Mouse (Mus musculus) midbrain, postnatal 0 days (tissue): ENCODE data around the gene Psip1. TPM values are rescaled to one million over a fixed set of nuclear protein-coding genes. Genes with fewer than 3 reads are reported as not detected.
A peak's percentile ranks its signal among the peaks of the same experiment; 100 is the strongest.
"Not testable (repeated sequence)": the region's sequence is repeated elsewhere in the genome, so short reads cannot be mapped to it uniquely, and the experiment has no call there.

Experiments used
- ATAC-seq: fragments of 200-750 bp; cut with Nextera tagmentation; 2 replicates; pipeline ENCODE4 v1.8.0; 2017; ENCODE audit warnings: moderate number of reproducible peaks, mild to moderate bottlenecking, moderate TSS enrichment, moderate library complexity; ENCODE audit not compliant: low FRiP score
- DNase-seq: peaks from one replicate; pipeline ENCODE4 v3.0.0-alpha.2; 2015; ENCODE audit warnings: low spot score
- H3K27ac ChIP-seq: fragments of 300-500 bp; sonication (generic); 2 replicates; pipeline ENCODE4 v1.5.1; 2014; ENCODE audit warnings: low read depth, mild to moderate bottlenecking, low read length, mixed read lengths
- H3K27me3 ChIP-seq: fragments of 300-500 bp; sonication (generic); 2 replicates; pipeline ENCODE4 v1.6.1; 2014; ENCODE audit warnings: low read length, control low read depth, mixed read lengths; ENCODE audit not compliant: insufficient read depth
- H3K36me3 ChIP-seq: fragments of 300-500 bp; sonication (generic); 2 replicates; pipeline ENCODE4 v1.6.1; 2014; ENCODE audit warnings: low read length, control low read depth, mixed read lengths; ENCODE audit not compliant: insufficient read depth
- H3K4me1 ChIP-seq: fragments of 300-500 bp; sonication (generic); 2 replicates; pipeline ENCODE4 v1.6.1; 2014; ENCODE audit warnings: mild to moderate bottlenecking, control low read depth, antibody characterized with exemption, low read length, mixed read lengths; ENCODE audit not compliant: insufficient read depth
- H3K4me2 ChIP-seq: fragments of 300-500 bp; sonication (generic); 2 replicates; pipeline ENCODE4 v1.6.1; 2014; ENCODE audit warnings: low read depth, mild to moderate bottlenecking, low read length, mixed read lengths; ENCODE audit not compliant: poor library complexity, severe bottlenecking
- H3K4me3 ChIP-seq: fragments of 300-500 bp; sonication (generic); 2 replicates; pipeline ENCODE4 v1.5.1; 2014; ENCODE audit warnings: low read depth, mild to moderate bottlenecking, low read length, moderate library complexity
- H3K9ac ChIP-seq: fragments of 300-500 bp; sonication (generic); replicated peaks from 2 replicates; pipeline ENCODE4 v1.6.1; 2014; ENCODE audit warnings: mild to moderate bottlenecking, low read length, moderate library complexity, mixed read lengths; ENCODE audit not compliant: poor library complexity, severe bottlenecking
- H3K9me3 ChIP-seq: fragments of 300-500 bp; sonication (generic); 2 replicates; pipeline ENCODE4 v1.6.1; 2016; ENCODE audit warnings: low read length, control low read depth
- CTCF ChIP-seq: IDR thresholded peaks from 2 replicates; pipeline ENCODE4 v1.5.1; 2016; ENCODE audit warnings: antibody characterized with exemption, mild to moderate bottlenecking
- WGBS: fragments of 180-500 bp; shearing (Covaris S2); extraction: QIAGEN DNeasy Blood & Tissue Kit; methylation state at CpG from one replicate; pipeline ENCODE4 v1.1.7; 2014; 5-methylcytosine and 5-hydroxymethylcytosine counted together
- polyA plus RNA-seq: library from polyadenylated mRNA; unstranded; fragments of >200 nt; fragmentation: Nextera tagmentation; extraction: Ambion mirVana; gene quantifications from 2 replicates; pipeline ENCODE4 v1.2.1, GENCODE M21; 2015
- total RNA-seq: library from RNA; depleted of rRNA; stranded (reverse); fragments of >200 nt; gene quantifications from 2 replicates; pipeline ENCODE4 v1.2.3, GENCODE M21; 2014

The Psip1 gene
- total and polyA plus RNA-seq, 2 experiments from 2014 or later: 206 to 320 TPM

GRCm38 (mm10) chr4:83519807-83520206 is 33.5 kb upstream of the Psip1 start:
- no peak for TF ChIP-seq CTCF
- H3K4me2 ChIP-seq: no peak overlapping the region
- DNase-seq (no peak), ATAC-seq (no peak)
- H3K4me1 ChIP-seq: no peaks in the 10 kb centered on the region
- H3K27me3 ChIP-seq: no peaks in the 10 kb centered on the region
- H3K27ac ChIP-seq: no peak overlapping the region
- no peaks in the 10 kb centered on the region for H3K36me3 ChIP-seq
- no peaks in the 10 kb centered on the region for H3K9me3 ChIP-seq
- H3K4me3 ChIP-seq: no peak overlapping the region
- no peak overlapping the region for H3K9ac ChIP-seq

DNA sequence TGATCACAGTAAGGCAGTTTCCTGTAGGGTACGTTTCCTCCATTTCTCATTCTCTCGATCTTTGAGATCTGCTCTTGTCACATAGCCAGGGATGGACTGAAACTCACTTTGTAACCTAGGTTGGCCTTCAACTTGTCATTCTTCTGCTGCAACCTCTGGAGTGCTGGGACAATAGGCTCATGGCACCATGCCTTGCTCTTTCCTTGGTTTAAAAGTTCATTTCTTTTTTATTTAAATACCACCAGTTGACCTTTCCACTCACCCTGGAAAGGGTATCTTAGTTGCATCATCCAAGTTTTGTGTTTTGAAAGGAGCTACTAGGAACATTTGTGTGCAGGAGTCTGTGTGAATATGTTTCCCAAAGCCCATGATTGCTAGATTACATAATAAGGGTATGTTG is 32.9 kb upstream of the Psip1 start:
- H3K4me1 ChIP-seq: no peaks in the 10 kb centered on the region
- no peak for DNase-seq
- WGBS: 74% methylated on average over 2 of the region's 2 CpGs
- no peak for ATAC-seq
- no peak overlapping the region for H3K27ac ChIP-seq
- H3K4me3 ChIP-seq: no peak overlapping the region
- H3K9ac ChIP-seq: no peak overlapping the region
- no peaks in the 10 kb centered on the region for H3K9me3 ChIP-seq
- no peaks in the 10 kb centered on the region for H3K36me3 ChIP-seq
- H3K4me2 ChIP-seq: no peak overlapping the region
- TF ChIP-seq CTCF: no peak
- no peaks in the 10 kb centered on the region for H3K27me3 ChIP-seq

GRCm38 (mm10) chr4:83516144-83516543 is 29.9 kb upstream of the Psip1 start:
- 91% methylated on average over 5 of the region's 6 CpGs for WGBS
- H3K27ac ChIP-seq, H3K27me3 ChIP-seq, H3K36me3 ChIP-seq, ATAC-seq, H3K4me2 ChIP-seq, DNase-seq, H3K9ac ChIP-seq, H3K4me3 ChIP-seq, H3K9me3 ChIP-seq, H3K4me1 ChIP-seq: not testable (repeated sequence)

DNA sequence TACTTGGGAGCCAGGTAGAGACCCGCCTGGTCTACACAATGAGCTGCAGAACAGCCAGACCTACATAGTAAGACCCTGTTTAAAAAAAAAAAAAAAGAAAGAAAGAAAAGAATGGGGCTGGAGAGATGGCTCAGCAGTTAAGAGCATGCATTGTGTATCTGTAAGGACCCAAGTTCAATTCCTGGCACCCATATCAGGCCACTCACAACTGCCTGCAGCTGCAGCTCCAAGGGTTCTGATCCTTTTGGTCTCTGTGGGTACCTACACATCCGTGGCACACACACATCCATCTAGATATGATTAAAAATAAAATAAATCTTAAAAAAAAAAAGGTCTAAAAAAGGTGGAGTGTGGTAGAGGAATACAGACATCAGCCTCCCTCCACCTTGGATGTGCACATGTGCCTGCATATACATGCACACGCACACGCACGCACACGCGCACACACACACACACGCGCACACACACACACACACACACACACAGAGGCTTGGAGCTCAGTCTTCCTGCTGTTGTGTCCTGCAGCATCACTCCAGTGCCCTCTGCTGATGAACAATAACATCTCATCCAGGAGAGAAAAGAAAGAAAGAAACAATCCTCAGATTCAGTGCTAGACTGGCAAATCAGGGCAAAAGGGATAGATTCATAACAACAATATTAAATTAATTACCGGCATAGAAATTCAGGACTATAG is 28.9 kb upstream of the Psip1 start:
- ATAC-seq: no peak
- no peak overlapping the region for H3K9ac ChIP-seq

DNA sequence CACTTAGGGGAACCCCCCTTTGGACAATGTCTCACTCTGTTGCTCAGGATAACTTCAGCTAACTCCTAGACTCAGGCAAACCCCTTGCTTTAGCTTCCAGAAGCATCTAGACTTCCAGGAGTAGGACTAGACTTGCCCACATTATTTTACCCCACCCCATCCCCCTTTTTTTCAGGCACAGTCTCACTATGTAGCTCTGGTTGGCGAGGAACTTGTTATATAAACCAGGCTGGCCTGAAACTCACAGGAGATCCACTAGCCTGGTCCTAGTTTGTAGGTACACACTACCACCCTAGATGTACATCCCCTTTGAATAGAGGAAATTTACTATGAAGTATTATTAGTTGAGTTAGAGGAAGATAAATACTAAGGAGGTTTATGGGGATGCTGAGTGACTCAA is 27.9 kb upstream of the Psip1 start:
- H3K4me3 ChIP-seq: no peak overlapping the region

More for the DNA sequence above, 28.9 kb upstream of the Psip1 start:
- Histone ChIP-seq H3K9me3 (no peaks in the 10 kb centered on the region), H3K27ac (no peak overlapping the region), H3K4me3 (no peak overlapping the region), H3K4me2 (no peak overlapping the region), H3K4me1 (no peaks in the 10 kb centered on the region), H3K27me3 (no peaks in the 10 kb centered on the region), H3K36me3 (no peaks in the 10 kb centered on the region)
- TF ChIP-seq CTCF: peak; percentile 81
- DNase-seq: peak; percentile 63
- 81% methylated on average over 10 of the region's 10 CpGs for whole genome bisulfite sequencing

DNA sequence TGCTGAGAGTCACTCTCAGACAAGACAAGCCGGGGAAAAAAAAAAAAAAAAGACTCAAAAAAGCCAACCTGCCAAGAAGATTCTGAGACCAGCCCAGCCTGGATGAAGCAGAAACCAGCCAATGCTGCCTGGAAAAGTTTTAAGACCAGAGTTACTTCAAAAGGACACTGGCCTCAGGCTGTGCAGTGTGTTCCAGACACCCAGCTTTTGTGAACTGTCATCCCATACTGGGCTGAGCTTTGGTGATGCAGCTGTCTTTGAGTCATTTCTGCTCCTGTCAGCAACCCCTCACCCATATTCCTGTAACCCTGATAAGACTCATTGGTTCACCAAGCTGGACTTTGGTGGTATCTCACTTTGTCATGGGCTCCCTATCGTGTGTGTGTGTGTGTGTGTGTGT is 26.4 kb upstream of the Psip1 start:
- WGBS: 84% methylated on average over 2 of the region's 2 CpGs
- no peak for TF ChIP-seq CTCF
- H3K27ac ChIP-seq: no peak overlapping the region
- no peak overlapping the region for H3K9ac ChIP-seq
- no peaks in the 10 kb centered on the region for H3K27me3 ChIP-seq
- ATAC-seq (no peak), DNase-seq (no peak)
- H3K36me3 ChIP-seq: no peaks in the 10 kb centered on the region
- no peaks in the 10 kb centered on the region for H3K9me3 ChIP-seq
- no peak overlapping the region for H3K4me2 ChIP-seq
- no peaks in the 10 kb centered on the region for H3K4me1 ChIP-seq
- H3K4me3 ChIP-seq: no peak overlapping the region

More for the DNA sequence above, 27.9 kb upstream of the Psip1 start:
- Histone ChIP-seq H3K27me3 (no peaks in the 10 kb centered on the region), H3K9ac (no peak overlapping the region), H3K27ac (no peak overlapping the region), H3K9me3 (no peaks in the 10 kb centered on the region), H3K4me1 (no peaks in the 10 kb centered on the region), H3K4me2 (no peak overlapping the region), H3K36me3 (no peaks in the 10 kb centered on the region)
- TF ChIP-seq CTCF: no peak
- WGBS: 92% methylated on average over 1 of the region's 1 CpGs
- DNase-seq (no peak), ATAC-seq (no peak)
